Mouse (Mus musculus): ENCODE data around the gene Hbb-bs. TPM values are rescaled to one million over a fixed set of nuclear protein-coding genes. Genes with fewer than 3 reads are reported as not detected.
"Not testable (repeated sequence)": the region's sequence is repeated elsewhere in the genome, so short reads cannot be mapped to it uniquely, and the experiment has no call there.

Hbb-bs gene
- polyA plus RNA-seq, 1 experiment: not detected

- no peak within 1 kb of the TSS for H3K4me3 ChIP-seq (ENCODE audit: insufficient read depth, poor library complexity, severe bottlenecking)
- H3K79me2 ChIP-seq (ENCODE audit: control insufficient read depth, insufficient read depth): no peaks in the 10 kb centered on the region
- H3K27me3 ChIP-seq (ENCODE audit: control insufficient read depth, insufficient read depth, insufficient read length): no peaks in the 10 kb centered on the region
- no peaks in the 10 kb centered on the region for H3K79me3 ChIP-seq (ENCODE audit: low read depth)
- H3K36me3 ChIP-seq (ENCODE audit: control insufficient read depth, insufficient read depth): no peaks in the 10 kb centered on the region
- TF ChIP-seq FOSL1 (IDR thresholded peaks at IDR 0.05; ENCODE audit: insufficient read depth, low read length, poor library complexity, severe bottlenecking): no peak
- no peak for TF ChIP-seq MYOD1 (IDR thresholded peaks at IDR 0.05; ENCODE audit: control insufficient read depth, insufficient read length, low read depth)
- no peak for TF ChIP-seq MAX (IDR thresholded peaks at IDR 0.05)
- no peak for TF ChIP-seq USF1 (IDR thresholded peaks at IDR 0.05; ENCODE audit: low read depth)
- no peak for TF ChIP-seq CTCF (IDR thresholded peaks at IDR 0.05; ENCODE audit: control insufficient read depth, insufficient read depth, insufficient read length)
- TF ChIP-seq MYOG (IDR thresholded peaks at IDR 0.05; ENCODE audit: control insufficient read depth, extremely low read depth, insufficient read length): no peak
- TF ChIP-seq CEBPB (IDR thresholded peaks at IDR 0.05; ENCODE audit: low read depth): no peak
- H3ac ChIP-seq (ENCODE audit: control insufficient read depth, insufficient read length, low read depth): no peak within 1 kb of the TSS
Measured at GRCm38 (mm10) chr7:103843034-103843433, 15.1 kb upstream of the Hbb-bs start, which contains the start of gene Hbb-bh1. Hbb-bh1 (minus strand) TSS chr7:103843164.

GRCm38 (mm10) chr7:103840268-103840667 lies 12.4 kb upstream of the Hbb-bs start, which contains the start of gene Hbb-bh2:
Hbb-bh2 (minus strand) TSS chr7:103840520.
- H3K27me3 ChIP-seq (ENCODE audit: control insufficient read depth, insufficient read depth, insufficient read length): no peaks in the 10 kb centered on the region
- TF ChIP-seq CTCF (IDR thresholded peaks at IDR 0.05; ENCODE audit: control insufficient read depth, insufficient read depth, insufficient read length) (no peak), FOSL1 (IDR thresholded peaks at IDR 0.05; ENCODE audit: insufficient read depth, low read length, poor library complexity, severe bottlenecking) (no peak), USF1 (IDR thresholded peaks at IDR 0.05; ENCODE audit: low read depth) (no peak), CEBPB (IDR thresholded peaks at IDR 0.05; ENCODE audit: low read depth) (no peak), MYOG (IDR thresholded peaks at IDR 0.05; ENCODE audit: control insufficient read depth, extremely low read depth, insufficient read length) (no peak), MAX (IDR thresholded peaks at IDR 0.05) (no peak), MYOD1 (IDR thresholded peaks at IDR 0.05; ENCODE audit: control insufficient read depth, insufficient read length, low read depth) (no peak)

GRCm38 (mm10) chr7:103827139-103827538 lies 757 bp downstream of the Hbb-bs start:
- H3K79me3 ChIP-seq (ENCODE audit: low read depth); H3K4me3 ChIP-seq (ENCODE audit: insufficient read depth, poor library complexity, severe bottlenecking); H3K27me3 ChIP-seq (ENCODE audit: control insufficient read depth, insufficient read depth, insufficient read length); H3K79me2 ChIP-seq (ENCODE audit: control insufficient read depth, insufficient read depth); H3ac ChIP-seq (ENCODE audit: control insufficient read depth, insufficient read length, low read depth); H3K36me3 ChIP-seq (ENCODE audit: control insufficient read depth, insufficient read depth): not testable (repeated sequence)

More at GRCm38 (mm10) chr7:103840268-103840667, 12.4 kb upstream of the Hbb-bs start, which contains the start of gene Hbb-bh2:
- Histone ChIP-seq H3K79me2 (ENCODE audit: control insufficient read depth, insufficient read depth) (no peaks in the 10 kb centered on the region), H3K4me3 (ENCODE audit: insufficient read depth, poor library complexity, severe bottlenecking) (no peak within 1 kb of the TSS), H3K79me3 (ENCODE audit: low read depth) (no peaks in the 10 kb centered on the region), H3K36me3 (ENCODE audit: control insufficient read depth, insufficient read depth) (no peaks in the 10 kb centered on the region), H3ac (ENCODE audit: control insufficient read depth, insufficient read length, low read depth) (no peak within 1 kb of the TSS)

GRCm38 (mm10) chr7:103826255-103826887 lies 1.5 kb downstream of the Hbb-bs start:
- Histone ChIP-seq H3K79me3 (ENCODE audit: low read depth) (no peaks in the 10 kb centered on the region), H3K36me3 (ENCODE audit: control insufficient read depth, insufficient read depth) (no peaks in the 10 kb centered on the region), H3K4me3 (ENCODE audit: insufficient read depth, poor library complexity, severe bottlenecking) (no peak overlapping the region), H3K27me3 (ENCODE audit: control insufficient read depth, insufficient read depth, insufficient read length) (no peaks in the 10 kb centered on the region), H3ac (ENCODE audit: control insufficient read depth, insufficient read length, low read depth) (no peak overlapping the region), H3K79me2 (ENCODE audit: control insufficient read depth, insufficient read depth) (no peaks in the 10 kb centered on the region)
- no peak for TF ChIP-seq MYOG (IDR thresholded peaks at IDR 0.05; ENCODE audit: control insufficient read depth, extremely low read depth, insufficient read length)
- TF ChIP-seq USF1 (IDR thresholded peaks at IDR 0.05; ENCODE audit: low read depth): no peak
- no peak for TF ChIP-seq CEBPB (IDR thresholded peaks at IDR 0.05; ENCODE audit: low read depth)
- TF ChIP-seq CTCF (IDR thresholded peaks at IDR 0.05; ENCODE audit: control insufficient read depth, insufficient read depth, insufficient read length): no peak
- no peak for TF ChIP-seq MYOD1 (IDR thresholded peaks at IDR 0.05; ENCODE audit: control insufficient read depth, insufficient read length, low read depth)
- no peak for TF ChIP-seq MAX (IDR thresholded peaks at IDR 0.05)

- Histone ChIP-seq H3K27me3 (ENCODE audit: control insufficient read depth, insufficient read depth, insufficient read length) (no peaks in the 10 kb centered on the region), H3K79me2 (ENCODE audit: control insufficient read depth, insufficient read depth) (no peaks in the 10 kb centered on the region), H3K36me3 (ENCODE audit: control insufficient read depth, insufficient read depth) (no peaks in the 10 kb centered on the region), H3ac (ENCODE audit: control insufficient read depth, insufficient read length, low read depth) (no peak overlapping the region), H3K79me3 (ENCODE audit: low read depth) (no peaks in the 10 kb centered on the region), H3K4me3 (ENCODE audit: insufficient read depth, poor library complexity, severe bottlenecking) (no peak overlapping the region)
- TF ChIP-seq CTCF (IDR thresholded peaks at IDR 0.05; ENCODE audit: control insufficient read depth, insufficient read depth, insufficient read length): no peak
- TF ChIP-seq USF1 (IDR thresholded peaks at IDR 0.05; ENCODE audit: low read depth): no peak
- TF ChIP-seq MAX (IDR thresholded peaks at IDR 0.05): no peak
- TF ChIP-seq CEBPB (IDR thresholded peaks at IDR 0.05; ENCODE audit: low read depth): no peak
- no peak for TF ChIP-seq MYOG (IDR thresholded peaks at IDR 0.05; ENCODE audit: control insufficient read depth, extremely low read depth, insufficient read length)
Measured at GRCm38 (mm10) chr7:103825536-103826254, 2.2 kb downstream of the Hbb-bs start.

GRCm38 (mm10) chr7:103824597-103824996 lies 3.3 kb downstream of the Hbb-bs start:
- Histone ChIP-seq H3K27me3 (ENCODE audit: control insufficient read depth, insufficient read depth, insufficient read length) (no peaks in the 10 kb centered on the region), H3ac (ENCODE audit: control insufficient read depth, insufficient read length, low read depth) (no peak overlapping the region), H3K4me3 (ENCODE audit: insufficient read depth, poor library complexity, severe bottlenecking) (no peak overlapping the region), H3K36me3 (ENCODE audit: control insufficient read depth, insufficient read depth) (no peaks in the 10 kb centered on the region), H3K79me3 (ENCODE audit: low read depth) (no peaks in the 10 kb centered on the region), H3K79me2 (ENCODE audit: control insufficient read depth, insufficient read depth) (no peaks in the 10 kb centered on the region)
- TF ChIP-seq MYOG (IDR thresholded peaks at IDR 0.05; ENCODE audit: control insufficient read depth, extremely low read depth, insufficient read length) (no peak), FOSL1 (IDR thresholded peaks at IDR 0.05; ENCODE audit: insufficient read depth, low read length, poor library complexity, severe bottlenecking) (no peak), MYOD1 (IDR thresholded peaks at IDR 0.05; ENCODE audit: control insufficient read depth, insufficient read length, low read depth) (no peak), USF1 (IDR thresholded peaks at IDR 0.05; ENCODE audit: low read depth) (no peak), CTCF (IDR thresholded peaks at IDR 0.05; ENCODE audit: control insufficient read depth, insufficient read depth, insufficient read length) (no peak), CEBPB (IDR thresholded peaks at IDR 0.05; ENCODE audit: low read depth) (no peak), MAX (IDR thresholded peaks at IDR 0.05) (no peak)

GRCm38 (mm10) chr7:103815085-103815484 lies 12.8 kb downstream of the Hbb-bs start:
- H3K4me3 ChIP-seq (ENCODE audit: insufficient read depth, poor library complexity, severe bottlenecking); H3ac ChIP-seq (ENCODE audit: control insufficient read depth, insufficient read length, low read depth); H3K27me3 ChIP-seq (ENCODE audit: control insufficient read depth, insufficient read depth, insufficient read length); H3K36me3 ChIP-seq (ENCODE audit: control insufficient read depth, insufficient read depth); H3K79me3 ChIP-seq (ENCODE audit: low read depth); H3K79me2 ChIP-seq (ENCODE audit: control insufficient read depth, insufficient read depth): not testable (repeated sequence)

Data from C2C12 (cell line).